Mouse (Mus musculus) embryonic facial prominence, embryonic 15.5 days (tissue): ENCODE measurements around the gene Trpv2. TPM values are rescaled to one million over a fixed set of nuclear protein-coding genes. Genes with fewer than 3 reads are reported as not detected.

Experiments
- ATAC-seq: fragments of 200-750 bp; cut with Nextera tagmentation; 2 replicates; pipeline ENCODE4 v1.8.0; 2017; ENCODE audit warnings: low read depth, moderate TSS enrichment; ENCODE audit not compliant: insufficient number of reproducible peaks, low FRiP score, low TSS enrichment
- H3K27ac ChIP-seq: fragments of 300-500 bp; sonication (generic); replicated peaks from 2 replicates; pipeline ENCODE4 v1.5.1; 2015; ENCODE audit warnings: mild to moderate bottlenecking, inconsistent platforms
- H3K27me3 ChIP-seq: fragments of 300-500 bp; sonication (generic); 2 replicates; pipeline ENCODE4 v1.6.1; 2015; ENCODE audit warnings: inconsistent platforms
- H3K36me3 ChIP-seq: fragments of 300-500 bp; sonication (generic); 2 replicates; pipeline ENCODE4 v1.6.1; 2015; ENCODE audit warnings: mild to moderate bottlenecking, inconsistent platforms
- H3K4me1 ChIP-seq: fragments of 300-500 bp; sonication (generic); 2 replicates; pipeline ENCODE4 v1.6.1; 2015; ENCODE audit warnings: inconsistent platforms
- H3K4me2 ChIP-seq: fragments of 300-500 bp; sonication (generic); replicated peaks from 2 replicates; pipeline ENCODE4 v1.6.1; 2015; ENCODE audit warnings: mild to moderate bottlenecking, inconsistent platforms
- H3K4me3 ChIP-seq: fragments of 300-500 bp; sonication (generic); replicated peaks from 2 replicates; pipeline ENCODE4 v1.5.1; 2015; ENCODE audit warnings: mild to moderate bottlenecking, inconsistent platforms
- H3K9ac ChIP-seq: fragments of 300-500 bp; sonication (generic); 2 replicates; pipeline ENCODE4 v1.6.1; 2015; ENCODE audit warnings: inconsistent platforms
- H3K9me3 ChIP-seq: fragments of 300-500 bp; sonication (generic); replicated peaks from 2 replicates; pipeline ENCODE4 v1.6.1; 2016; ENCODE audit warnings: inconsistent platforms
- WGBS: fragments of 180-500 bp; shearing (Covaris S2); methylation state at CpG from one replicate; pipeline ENCODE4 v1.1.7; 2015; 5-methylcytosine and 5-hydroxymethylcytosine counted together
- polyA plus RNA-seq: library from polyadenylated mRNA; unstranded; fragments of >200 nt; fragmentation: Nextera tagmentation; extraction: Ambion mirVana; gene quantifications from 2 replicates; pipeline ENCODE4 v1.2.1, GENCODE M21; 2015

The Trpv2 gene
- polyA plus RNA-seq, 1 experiment from 2014 or later: 6.4 TPM

DNA sequence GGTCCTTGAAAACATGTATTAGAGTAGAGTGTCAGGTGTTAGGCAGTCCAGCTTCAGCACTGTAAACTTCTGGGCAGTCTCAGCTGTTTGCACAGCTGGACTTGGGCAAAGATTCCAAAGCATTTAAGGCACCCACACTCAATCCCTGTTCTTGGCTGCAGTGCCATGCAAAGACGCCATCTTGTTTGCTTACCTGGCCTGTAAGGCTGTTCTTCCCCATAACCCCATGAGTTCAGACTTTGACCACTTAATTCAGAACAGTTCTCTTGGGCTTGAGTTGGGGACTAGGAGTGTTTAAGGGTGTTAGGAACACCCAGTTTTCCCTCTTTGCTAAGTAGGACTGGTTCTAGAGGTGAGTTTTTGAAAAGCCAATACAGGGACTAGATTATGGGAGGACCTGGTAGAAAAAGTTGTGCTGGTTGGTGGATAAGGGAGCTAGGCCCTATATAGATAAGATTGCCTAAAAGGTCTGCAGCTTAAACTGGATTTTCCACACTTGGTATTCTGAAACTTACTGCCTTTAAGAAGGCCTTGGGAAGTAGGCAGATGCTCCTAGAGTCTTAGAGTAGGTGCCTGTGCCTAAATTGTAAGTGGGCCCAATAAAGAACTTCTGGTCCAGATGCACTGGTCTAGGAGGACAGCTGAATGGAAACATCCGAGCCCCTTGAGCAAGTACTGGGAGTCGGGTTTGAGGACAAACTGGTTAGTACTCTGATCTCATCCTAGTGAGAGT lies 30.8 kb downstream of the Trpv2 start:
- no peaks in the 10 kb centered on the region for H3K27me3 ChIP-seq
- peak overlapping the region; percentile 64 for H3K4me3 ChIP-seq
- H3K9ac ChIP-seq: peak overlapping the region; percentile 86; the same call in 1 of the 2 replicates
- peaks cover 51% of the 10 kb centered on the region for H3K36me3 ChIP-seq
- ATAC-seq: no peak
- no peaks in the 10 kb centered on the region for H3K9me3 ChIP-seq
- 27% methylated on average over 3 of the region's 3 CpGs for WGBS
- H3K4me2 ChIP-seq: peak overlapping the region; percentile 58
- peaks cover 32% of the 10 kb centered on the region for H3K4me1 ChIP-seq
- H3K27ac ChIP-seq: peak overlapping the region; percentile 13

DNA sequence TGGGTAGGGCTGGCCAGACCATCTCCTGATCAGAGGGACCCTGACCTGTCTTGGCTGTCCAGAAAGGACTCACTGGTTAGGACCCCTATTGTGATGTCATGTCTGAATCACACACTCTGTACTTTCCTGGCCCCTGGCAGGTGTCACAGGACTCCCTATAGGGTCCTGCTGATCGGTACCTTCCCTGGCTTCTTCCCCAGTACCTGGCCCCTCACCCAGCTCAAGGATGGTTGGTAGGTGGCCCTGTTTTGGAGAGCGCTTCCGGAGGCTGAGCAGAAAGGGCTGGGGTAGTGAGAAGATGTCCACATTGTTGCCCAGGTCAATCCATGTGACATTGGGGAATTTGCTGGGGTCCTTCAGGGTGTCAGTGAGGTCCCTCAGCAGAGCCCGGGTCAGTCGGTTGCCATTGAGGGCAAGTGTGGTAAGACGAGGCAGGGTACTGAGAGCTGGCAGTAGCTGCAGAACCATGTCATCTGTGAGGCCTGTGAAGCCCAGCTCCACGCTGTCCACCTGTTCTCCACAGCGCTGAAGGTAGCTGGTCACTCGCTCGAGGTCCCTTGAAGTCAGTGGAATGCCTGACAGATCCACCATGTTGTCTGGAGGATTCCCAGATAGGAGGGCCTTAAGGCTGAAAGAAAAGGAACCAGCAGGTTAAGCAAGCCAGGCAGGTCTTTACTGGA lies 31.5 kb downstream of the Trpv2 start:
- Histone ChIP-seq H3K27ac (peak overlapping the region; percentile 13), H3K36me3 (peaks cover 54% of the 10 kb centered on the region), H3K9me3 (no peaks in the 10 kb centered on the region), H3K4me3 (peak overlapping the region; percentile 64), H3K4me1 (peaks cover 32% of the 10 kb centered on the region), H3K9ac (no peak overlapping the region), H3K27me3 (no peaks in the 10 kb centered on the region), H3K4me2 (peak overlapping the region; percentile 27)
- no peak for ATAC-seq
- 38% methylated on average over 10 of the region's 10 CpGs for WGBS

DNA sequence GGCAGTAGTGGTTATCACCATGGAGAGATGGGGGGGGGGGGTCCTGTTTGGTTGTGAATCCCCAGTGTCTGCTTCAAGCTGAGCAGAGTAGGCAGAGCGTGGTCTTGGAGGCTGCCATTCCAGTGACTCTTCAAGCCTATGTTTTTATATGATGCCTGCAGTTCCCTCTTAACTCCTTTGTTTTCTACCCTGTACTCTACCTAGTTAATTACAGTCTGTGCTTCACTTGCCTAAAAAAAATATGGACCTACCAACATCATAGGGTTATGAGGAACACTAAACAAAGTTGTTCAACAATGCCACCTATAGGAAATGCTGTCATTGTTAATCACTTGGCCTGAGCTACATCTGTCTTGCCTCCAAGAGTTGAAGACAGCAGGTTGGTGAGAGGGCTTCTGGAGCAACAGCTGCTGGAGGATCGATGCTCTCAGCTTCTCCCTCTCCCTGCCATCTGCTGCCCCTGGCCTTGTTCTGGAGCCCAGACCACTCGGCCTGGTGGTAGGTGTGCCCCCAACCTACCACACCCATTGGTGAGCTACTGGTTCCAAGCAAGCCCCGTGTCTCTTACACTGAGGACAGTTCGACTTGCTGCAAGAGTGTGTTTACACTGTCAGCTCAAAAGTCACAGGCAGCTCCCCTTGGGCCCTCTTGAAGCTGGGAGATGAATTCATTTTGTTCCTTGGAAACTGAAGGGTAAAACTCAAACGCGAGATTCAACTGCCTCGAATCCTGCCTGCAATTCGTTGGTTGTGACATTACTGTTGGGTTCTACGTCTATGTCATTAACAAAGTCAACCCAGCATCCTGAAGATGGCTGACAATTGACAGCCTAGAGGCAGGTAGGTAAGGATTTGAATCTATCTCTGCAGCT lies 32.2 kb downstream of the Trpv2 start:
- 0 out of 2 replicates have a peak overlapping the region, but pooled peaks have one; percentile 8 for H3K27ac ChIP-seq
- H3K9me3 ChIP-seq: no peaks in the 10 kb centered on the region
- no peak overlapping the region for H3K4me3 ChIP-seq
- H3K4me1 ChIP-seq: peaks cover 32% of the 10 kb centered on the region
- H3K27me3 ChIP-seq: no peaks in the 10 kb centered on the region
- 57% methylated on average over 10 of the region's 10 CpGs for WGBS
- H3K4me2 ChIP-seq: no peak overlapping the region
- H3K9ac ChIP-seq: no peak overlapping the region
- ATAC-seq: no peak
- peaks cover 56% of the 10 kb centered on the region for H3K36me3 ChIP-seq

DNA sequence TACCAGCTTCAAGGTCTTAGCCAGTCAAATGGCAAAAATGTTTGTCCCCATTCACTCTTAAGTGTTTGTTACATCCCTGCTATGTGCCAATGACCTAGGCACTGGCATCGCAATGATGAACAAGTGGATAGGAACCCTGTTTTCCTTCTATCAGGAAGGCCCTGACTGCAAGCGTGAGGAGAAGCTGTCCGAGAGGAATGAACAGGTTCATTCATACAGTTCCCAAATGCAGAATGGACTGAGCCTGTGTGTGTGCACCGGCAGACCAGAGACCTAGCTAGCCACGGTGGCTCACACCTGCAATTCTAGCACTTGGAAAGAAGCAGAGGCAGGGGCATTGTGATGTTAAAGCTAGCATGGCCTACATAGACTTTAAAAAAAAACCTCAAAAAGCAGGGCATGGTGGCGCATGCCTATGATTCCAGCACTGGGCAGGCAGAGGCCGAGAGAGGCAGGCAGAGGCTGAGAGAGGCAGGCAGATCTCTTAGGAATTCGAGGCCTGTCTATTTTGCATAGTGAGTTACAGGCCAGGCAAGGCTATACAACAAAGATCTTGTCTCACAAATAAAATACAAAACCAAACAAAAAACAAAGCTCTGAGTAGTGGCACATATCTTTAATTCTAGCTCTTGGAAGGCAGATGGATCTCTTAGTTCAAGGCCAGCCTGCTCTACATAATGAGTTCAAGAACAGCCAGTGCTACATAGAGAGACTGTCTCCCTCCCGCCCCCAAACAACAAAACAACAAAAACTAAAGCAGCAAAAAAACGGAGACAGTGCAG lies 33.1 kb downstream of the Trpv2 start:
- ATAC-seq: no peak
- Histone ChIP-seq H3K36me3 (peaks cover 56% of the 10 kb centered on the region), H3K9me3 (no peaks in the 10 kb centered on the region), H3K4me1 (peaks cover 27% of the 10 kb centered on the region), H3K27ac (peak overlapping the region; percentile 28; the same call in 1 of the 2 replicates), H3K27me3 (no peaks in the 10 kb centered on the region), H3K4me3 (no peak overlapping the region), H3K9ac (no peak overlapping the region), H3K4me2 (no peak overlapping the region)
- 54% methylated on average over 10 of the region's 10 CpGs for WGBS

DNA sequence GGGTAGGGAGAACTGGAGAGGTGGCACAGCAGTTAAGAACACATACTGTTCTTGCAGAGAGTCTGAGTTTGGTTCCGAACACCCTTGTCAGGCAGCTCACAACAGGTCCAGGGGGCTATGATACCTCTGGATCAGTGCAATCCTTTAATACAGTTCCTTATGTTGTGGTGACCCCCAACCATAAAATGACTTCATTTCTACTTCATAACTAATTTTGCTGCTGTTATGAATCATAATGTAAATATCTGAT lies 33.6 kb downstream of the Trpv2 start:
- H3K4me2 ChIP-seq: no peak overlapping the region
- H3K4me3 ChIP-seq: no peak overlapping the region
- no peaks in the 10 kb centered on the region for H3K9me3 ChIP-seq
- peaks cover 27% of the 10 kb centered on the region for H3K4me1 ChIP-seq
- no peaks in the 10 kb centered on the region for H3K27me3 ChIP-seq
- 89% methylated on average over 1 of the region's 1 CpGs for whole genome bisulfite sequencing
- H3K36me3 ChIP-seq: peaks cover 56% of the 10 kb centered on the region
- H3K9ac ChIP-seq: no peak overlapping the region
- ATAC-seq: no peak
- H3K27ac ChIP-seq: no peak overlapping the region; the same call in 1 of the 2 replicates

DNA sequence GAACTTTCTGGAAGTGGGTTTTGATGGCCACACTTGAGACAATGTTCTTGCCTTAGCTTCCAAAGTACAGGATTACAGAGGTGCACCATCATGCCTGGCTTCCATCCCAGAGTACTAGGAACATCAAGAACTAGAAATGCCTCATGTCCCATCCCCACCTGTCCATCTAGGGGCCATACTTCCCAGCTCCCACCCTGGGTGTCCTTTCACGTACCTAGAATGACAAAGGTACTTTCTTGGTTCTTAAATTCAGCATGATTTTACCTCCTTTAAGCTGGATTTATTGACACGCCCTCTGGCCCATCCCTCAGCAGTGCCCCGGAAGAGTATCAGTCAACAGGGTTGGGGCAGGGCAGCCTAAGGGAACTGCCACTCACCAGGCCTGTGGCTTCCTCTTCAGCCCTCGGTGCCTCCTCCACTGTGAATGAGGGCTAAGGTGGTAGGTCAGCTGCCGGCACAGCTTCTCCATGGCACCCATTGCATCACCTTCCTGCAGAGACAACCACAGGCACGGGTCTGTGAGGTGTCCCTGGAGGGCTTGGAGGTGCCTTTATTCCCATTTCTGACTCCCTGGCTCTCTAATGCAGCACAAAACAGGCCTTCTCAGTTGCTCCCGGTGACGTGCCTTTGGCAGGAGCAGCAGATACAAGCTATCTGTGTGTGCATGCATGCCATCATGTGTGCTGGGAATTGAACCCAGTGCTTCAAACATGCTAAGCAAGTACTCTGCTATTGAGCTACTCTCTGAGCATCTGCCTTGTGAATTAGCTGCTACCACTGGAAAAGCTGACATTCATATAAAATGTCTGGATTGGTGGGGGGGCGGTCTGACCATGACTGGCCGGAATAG lies 34.8 kb downstream of the Trpv2 start:
- no peak overlapping the region for H3K9ac ChIP-seq
- H3K4me1 ChIP-seq: peaks cover 34% of the 10 kb centered on the region
- H3K4me2 ChIP-seq: no peak overlapping the region
- 0 out of 2 replicates have a peak overlapping the region, but pooled peaks have one; percentile 28 for H3K27ac ChIP-seq
- H3K4me3 ChIP-seq: no peak overlapping the region
- H3K27me3 ChIP-seq: no peaks in the 10 kb centered on the region
- no peak for ATAC-seq
- peaks cover 55% of the 10 kb centered on the region for H3K36me3 ChIP-seq
- 74% methylated on average over 10 of the region's 10 CpGs for WGBS
- no peaks in the 10 kb centered on the region for H3K9me3 ChIP-seq

DNA sequence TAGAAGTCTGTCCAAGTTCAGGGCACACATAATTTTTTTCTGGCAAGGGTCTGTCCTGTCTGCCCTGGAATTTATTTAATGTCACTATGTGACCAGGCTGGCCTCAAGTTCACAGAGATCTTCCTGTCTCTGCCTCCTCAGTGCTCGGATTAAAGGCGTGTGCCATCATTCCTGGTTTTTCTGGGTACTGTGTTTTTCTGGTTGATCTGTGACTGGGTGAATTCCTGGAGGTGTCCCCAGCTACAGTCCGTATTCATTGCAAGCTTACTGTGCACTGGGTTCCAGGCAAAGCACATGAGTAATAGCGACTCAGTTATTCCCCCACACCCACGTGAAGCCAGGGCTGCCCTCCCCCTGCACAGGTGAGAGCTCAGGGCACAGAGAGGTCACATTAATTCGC lies 36.0 kb downstream of the Trpv2 start:
- Histone ChIP-seq H3K27ac (no peak overlapping the region), H3K36me3 (peaks cover 43% of the 10 kb centered on the region), H3K4me1 (peaks cover 30% of the 10 kb centered on the region), H3K4me3 (no peak overlapping the region), H3K9ac (no peak overlapping the region), H3K9me3 (no peaks in the 10 kb centered on the region), H3K4me2 (no peak overlapping the region), H3K27me3 (no peaks in the 10 kb centered on the region)
- ATAC-seq: no peak
- WGBS: 86% methylated on average over 6 of the region's 6 CpGs

DNA sequence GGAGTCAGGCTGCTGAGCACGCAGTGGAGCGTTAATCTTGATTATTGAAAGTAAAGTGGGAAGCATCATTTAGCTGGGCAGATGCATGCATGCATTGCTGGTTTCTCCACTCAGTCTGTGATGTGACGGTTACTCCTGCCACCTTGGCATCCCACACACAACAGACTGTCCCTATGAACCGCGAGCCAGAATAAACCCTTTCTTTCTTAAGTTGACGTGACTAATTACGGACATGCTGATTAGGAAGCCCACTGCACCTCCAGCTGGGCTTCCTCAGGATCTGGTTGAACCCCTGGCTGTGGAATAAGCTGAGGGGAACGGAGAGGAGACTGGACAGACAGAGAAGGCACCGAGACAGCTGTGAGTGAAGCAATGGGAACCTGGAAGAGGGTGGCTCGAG lies 38.3 kb downstream of the Trpv2 start:
- WGBS: 60% methylated on average over 10 of the region's 10 CpGs
- H3K27me3 ChIP-seq: no peaks in the 10 kb centered on the region

DNA sequence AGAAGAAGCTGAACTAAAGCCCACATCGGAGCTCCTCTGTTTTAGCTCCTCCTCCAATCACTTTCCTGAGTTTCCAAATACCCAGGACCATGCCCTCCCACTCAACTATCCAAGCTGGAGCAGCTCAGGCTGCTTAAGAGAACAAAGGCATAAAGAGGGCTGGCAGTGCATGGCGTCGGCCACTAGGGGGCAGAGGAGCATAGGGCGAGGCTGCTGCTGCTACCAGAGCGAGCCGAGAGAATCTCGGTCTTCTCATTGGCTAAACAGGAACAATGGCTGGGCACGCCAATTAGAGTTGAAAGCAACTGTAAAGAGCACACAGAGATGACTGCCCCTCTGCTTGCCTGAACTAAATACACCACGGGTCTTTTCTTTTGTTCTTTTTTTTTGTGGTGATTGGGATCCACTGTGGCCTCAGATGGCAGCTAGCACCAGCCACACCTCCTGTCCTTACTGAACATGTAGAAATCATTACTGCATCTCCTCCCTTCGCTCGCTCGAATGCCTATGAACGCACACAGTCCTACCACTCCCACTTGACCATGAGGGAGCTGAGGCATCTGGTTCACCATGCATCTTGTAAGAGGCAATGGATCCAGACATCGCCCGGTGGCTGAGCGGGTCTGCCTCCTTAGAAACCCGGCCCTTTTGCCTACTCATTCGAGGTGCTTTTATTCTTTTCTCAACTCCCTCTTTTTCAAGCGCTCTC lies 39.5 kb downstream of the Trpv2 start:
- Histone ChIP-seq H3K27me3 (no peaks in the 10 kb centered on the region), H3K4me3 (peak overlapping the region; percentile 28), H3K4me1 (peaks cover 21% of the 10 kb centered on the region), H3K27ac (peak overlapping the region; percentile 84), H3K9me3 (no peaks in the 10 kb centered on the region), H3K9ac (no peak overlapping the region), H3K4me2 (peak overlapping the region; percentile 44), H3K36me3 (peaks cover 31% of the 10 kb centered on the region)
- ATAC-seq: peak; percentile 89
- 8% methylated on average over 19 of the region's 19 CpGs for WGBS

More for the DNA sequence above, 38.3 kb downstream of the Trpv2 start:
- ATAC-seq: no peak
- H3K36me3 ChIP-seq: peaks cover 30% of the 10 kb centered on the region
- H3K9ac ChIP-seq: no peak overlapping the region
- no peak overlapping the region for H3K4me3 ChIP-seq
- H3K4me2 ChIP-seq: no peak overlapping the region
- H3K27ac ChIP-seq: no peak overlapping the region
- no peaks in the 10 kb centered on the region for H3K9me3 ChIP-seq
- H3K4me1 ChIP-seq: peaks cover 21% of the 10 kb centered on the region
